Mouse (Mus musculus) thymus, postnatal 10 days (tissue): Measurements from ENCODE around the gene Csnk2b.
A peak's percentile ranks its signal among the peaks of the same experiment; 100 is the strongest.

ENCODE experiments used
- DNase-seq, 2 experiments: peaks; one replicate each; pipeline ENCODE4 v3.0.0; 2021; ENCODE audit warnings: low spot score in 2 of 2

The Csnk2b gene

GRCm38 (mm10) chr17:35121871-35122303 is at the start of gene Csnk2b:
Csnk2b (minus strand) TSS chr17:35122053.
- DNase-seq = peak; percentile 39 to 43

- peak in 1 of 2 experiments; percentile 65 for DNase-seq
Measured at GRCm38 (mm10) chr17:35168541-35169207, 46.8 kb upstream of the Csnk2b start.

GRCm38 (mm10) chr17:35167794-35168193 is 45.9 kb upstream of the Csnk2b start:
- DNase-seq = no peak

DNA sequence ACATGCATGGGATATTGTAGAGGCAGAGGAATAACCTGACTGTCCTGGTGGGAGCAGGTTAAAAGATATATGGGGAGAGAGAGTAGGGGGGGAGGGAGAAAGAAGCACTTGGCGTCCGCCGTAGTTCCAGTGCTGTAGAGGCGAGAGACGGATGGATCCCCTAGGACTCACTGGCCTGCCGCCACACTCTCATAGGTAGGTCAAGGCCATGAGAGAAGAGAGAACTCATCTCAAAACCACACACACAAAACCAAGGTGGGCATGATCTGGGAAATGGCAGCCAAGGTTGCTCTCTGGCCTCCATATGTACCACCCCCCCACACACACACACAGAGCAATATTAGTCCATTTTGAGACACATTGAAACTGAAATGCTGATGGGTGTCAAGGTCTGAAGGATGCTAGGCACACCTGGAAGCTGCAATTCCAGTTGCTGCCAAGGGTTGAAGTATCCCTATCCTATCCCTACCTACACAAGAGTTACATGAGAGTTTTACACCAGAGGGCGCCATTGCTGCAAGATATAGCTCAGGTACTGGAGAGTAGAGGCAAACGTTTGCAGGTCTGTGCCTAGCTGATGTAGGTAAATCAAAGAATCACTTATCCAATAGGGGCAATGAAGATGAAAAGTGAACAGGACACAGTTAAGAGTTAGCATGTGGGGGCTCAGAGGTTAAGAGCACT is 44.6 kb upstream of the Csnk2b start:
- peak; percentile 65 to 79 for DNase-seq

DNA sequence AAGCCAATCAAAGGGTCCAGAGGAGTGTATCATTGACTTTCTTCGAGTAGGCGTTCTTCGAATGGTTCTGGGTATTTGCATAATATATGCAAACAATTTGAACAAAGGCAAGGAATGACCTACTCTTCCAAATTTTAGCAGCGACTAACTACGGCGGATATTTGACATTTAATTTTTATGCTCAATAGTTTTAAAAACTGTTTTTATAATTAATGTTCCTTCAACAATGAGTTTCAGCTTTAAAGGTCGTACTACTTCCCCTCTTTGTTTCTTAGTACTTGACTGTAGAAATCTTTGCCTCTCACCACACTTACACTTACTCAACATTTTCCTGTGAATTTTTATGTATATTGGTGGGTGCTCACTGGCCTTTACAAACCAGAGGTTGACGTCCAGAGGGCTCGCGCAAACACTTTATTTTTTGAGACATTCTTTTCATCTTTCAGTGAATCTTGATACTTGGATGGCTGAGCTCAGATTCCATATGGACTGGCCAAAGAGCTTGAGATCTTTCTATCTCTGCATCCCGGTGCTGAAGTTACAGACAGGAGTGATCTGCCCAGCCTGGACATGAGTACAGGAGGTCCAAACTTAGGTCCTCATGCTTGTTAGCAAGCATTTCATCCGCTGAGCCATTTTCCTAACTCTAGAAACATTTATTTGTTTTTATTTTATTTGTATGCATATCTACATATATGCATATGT is 43.8 kb upstream of the Csnk2b start:
- DNase-seq = no peak

DNA sequence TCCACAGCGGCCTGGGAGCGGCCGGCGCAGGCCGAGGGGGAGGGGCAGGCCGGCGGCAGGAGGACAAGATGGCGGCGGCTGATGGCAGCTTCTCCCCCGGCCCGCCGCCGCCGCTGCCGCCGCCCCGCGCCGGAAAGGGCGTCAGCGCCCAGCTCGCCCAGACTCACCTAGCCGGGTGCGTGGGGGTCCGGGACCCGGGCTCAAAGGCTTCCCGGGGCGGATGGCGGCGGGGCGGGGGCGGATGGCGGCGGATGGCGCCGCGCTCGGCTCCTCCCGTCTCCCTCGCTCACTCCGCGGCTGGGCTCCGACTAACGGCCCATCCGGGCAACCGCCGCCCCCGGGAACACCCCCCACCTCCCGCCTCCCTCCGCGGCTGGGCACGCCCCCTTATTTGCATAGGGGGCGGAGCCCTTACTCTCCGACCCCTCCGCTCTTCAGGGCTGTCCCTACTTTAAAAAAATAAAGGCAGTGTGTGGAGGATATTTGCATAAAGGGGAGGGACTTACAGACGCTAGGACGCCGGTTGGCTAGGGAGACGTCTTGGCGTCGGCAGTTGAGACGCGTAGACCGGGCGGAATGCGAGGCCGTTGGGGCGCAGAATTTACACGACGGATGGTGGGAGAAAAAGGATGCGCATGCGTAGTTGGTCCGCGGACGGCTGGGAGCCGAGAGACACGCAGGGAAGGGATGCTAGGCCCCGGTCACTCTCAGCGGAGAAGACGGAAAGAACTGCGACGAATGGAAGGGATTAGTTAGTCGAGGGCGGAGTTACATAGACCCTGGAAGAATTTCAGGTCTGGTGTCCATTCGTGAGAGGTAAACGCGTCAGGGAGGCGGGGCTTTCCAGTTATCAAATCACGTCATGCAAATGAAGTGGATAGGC is 43.0 kb upstream of the Csnk2b start, which contains the start of gene Prrc2a:
Prrc2a (minus strand) TSS at position 330 of the 883 bp plus-strand sequence.
- peak; percentile 96 to 97 for DNase-seq

DNA sequence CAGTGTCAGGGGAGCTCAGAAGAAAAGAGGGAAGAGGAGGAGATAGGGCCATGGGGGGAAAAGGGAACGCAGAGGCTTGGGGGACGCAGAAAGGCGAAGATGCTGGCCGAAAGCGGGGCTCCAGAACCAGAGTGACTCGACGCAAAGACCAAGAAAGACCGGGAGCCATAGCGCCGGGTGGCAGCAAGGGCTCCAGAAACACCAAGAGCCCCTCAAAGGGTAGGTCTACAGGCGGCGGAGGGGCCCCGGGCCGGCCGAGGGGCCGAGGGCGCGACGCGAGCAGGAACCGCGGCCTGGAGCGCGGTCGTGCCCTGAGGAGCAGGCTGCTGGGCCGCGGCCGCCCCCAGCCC is 42.3 kb upstream of the Csnk2b start:
- no peak for DNase-seq

DNA sequence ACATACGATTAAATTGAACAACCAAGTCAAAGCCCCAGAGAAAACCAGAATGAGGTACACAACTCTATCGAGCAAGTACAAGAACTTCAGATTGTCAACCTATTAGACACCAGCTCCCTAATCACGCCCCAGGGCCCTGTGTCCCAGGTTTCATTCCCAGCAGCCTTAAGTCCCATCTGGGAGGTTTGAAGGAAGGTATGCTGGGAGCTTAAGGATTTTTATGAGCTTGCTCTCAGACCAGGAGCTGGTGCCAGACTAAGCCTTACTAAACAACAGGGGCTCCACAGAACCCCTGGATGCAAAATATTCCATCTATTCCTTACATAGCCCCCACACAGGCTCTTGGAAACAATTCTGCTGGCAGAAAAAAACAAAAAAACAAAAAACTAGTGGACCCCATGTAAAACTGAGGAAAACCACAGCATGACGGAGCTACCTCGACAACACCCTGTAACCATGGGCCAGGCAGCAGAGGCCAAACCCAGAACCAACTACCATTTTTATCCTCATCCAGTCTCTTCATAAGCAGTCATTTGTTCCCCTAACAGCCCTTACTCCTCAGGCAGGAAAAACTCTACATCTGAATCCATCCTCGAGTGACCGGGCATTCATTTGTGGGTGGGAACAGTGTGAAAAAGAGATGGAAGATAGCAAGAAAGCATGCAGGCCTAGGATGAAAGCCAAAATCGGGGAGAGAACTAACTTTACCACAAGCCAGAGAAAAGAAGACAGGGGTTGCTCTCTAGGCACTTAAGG is 41.7 kb upstream of the Csnk2b start:
- DNase-seq = no peak

DNA sequence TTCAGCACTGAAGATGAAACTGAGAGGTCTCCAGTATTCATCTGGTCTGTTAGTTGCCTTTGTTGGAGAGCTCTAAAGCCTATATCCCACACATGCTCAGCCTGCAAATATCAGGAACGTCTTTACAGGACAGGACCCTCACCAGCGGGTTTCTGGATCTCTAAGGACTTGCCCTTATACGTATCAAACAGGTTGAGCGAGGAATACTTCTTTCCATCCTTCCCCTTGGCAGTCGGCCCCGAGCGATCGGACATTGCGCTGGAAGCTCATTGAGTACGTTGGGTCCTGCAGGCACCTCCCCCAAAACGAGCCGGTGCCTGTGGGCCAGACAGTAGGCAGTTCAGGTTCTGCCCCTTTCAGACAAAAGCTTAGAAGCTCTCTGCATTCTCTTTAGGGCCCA is 40.9 kb upstream of the Csnk2b start:
- DNase-seq = no peak

- DNase-seq = no peak
Measured at GRCm38 (mm10) chr17:35162121-35162520, 40.3 kb upstream of the Csnk2b start.

GRCm38 (mm10) chr17:35161421-35161820 is 39.6 kb upstream of the Csnk2b start:
- no peak for DNase-seq

DNA sequence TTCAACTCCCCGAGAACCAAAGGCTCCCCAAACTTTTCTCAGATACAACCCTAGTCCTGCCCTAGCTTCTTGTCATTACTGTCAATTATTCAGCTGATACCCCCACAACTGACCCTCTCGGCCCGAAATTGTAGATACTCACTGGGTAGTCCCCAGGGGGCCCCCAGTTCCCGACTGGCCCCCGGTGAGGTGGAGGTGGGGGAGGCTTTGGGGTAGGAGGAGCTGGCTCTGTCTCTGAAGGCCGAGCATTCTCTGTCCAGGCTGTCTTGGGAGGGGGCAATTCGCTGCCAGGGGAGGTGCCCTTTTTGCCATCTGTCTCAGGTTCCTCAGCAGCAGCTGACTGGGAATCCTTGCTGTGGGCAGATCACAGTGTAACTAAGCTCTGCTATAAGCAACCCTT is 37.8 kb upstream of the Csnk2b start:
- no peak for DNase-seq

DNA sequence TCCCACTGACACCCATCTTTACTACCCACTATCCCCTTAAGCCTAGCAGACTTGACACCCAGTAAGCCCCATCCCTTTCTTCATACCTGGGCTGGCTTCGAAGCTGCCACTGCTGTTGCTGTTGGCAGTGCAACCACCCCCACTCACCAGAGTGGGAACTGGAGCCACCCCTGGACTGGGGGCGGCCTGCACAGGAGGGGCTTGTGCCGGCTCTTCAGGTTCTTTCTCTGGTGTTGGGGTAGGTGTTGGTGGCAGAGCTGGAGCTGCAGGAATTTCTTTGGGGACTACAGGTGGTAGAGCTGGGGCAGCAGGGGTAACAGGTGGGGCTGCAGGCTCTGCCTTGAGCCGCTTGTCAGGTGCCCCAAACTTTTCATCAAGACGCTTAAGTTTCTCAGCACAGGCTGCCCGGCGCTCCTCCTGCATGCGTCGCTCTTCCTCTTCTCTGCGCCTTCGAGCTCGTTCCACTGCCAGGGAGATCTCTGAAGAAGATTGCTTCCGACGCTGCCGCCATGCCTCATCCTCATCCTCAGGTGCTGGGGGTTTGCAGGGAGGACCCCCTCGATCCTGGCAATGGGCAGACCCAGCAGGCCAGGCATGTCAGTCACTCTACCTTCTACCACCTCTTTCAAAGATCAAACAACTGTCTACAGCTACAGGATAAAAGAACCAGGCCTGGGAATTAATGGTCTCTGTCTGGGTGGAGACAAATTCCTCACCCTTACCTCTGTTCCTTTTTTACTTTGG is 37.2 kb upstream of the Csnk2b start:
- DNase-seq = no peak

DNA sequence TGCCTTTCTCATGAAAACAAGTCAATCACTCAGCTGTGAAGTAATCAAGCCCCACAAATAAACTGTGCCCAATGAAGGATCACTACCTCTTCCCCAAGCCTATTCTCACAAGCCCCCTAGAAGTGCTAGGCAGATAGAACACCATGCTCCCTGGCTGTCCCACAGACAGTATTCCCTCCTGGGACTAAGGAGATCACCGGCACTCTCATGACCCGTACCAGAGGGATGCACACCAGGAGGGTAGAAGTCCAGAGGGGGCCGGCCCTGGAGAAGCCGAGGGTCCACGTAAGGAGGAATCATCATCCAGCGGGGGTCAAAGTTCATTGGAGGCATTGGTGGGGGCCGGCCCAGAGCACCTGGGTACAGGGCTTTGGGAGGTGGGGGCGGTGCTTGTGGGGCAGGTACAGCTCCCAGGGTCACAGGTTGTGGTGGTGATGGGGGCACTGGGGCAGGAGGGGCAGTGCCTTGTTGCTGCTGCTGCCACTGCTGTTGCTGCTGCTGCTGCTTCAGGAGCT is 35.9 kb upstream of the Csnk2b start:
- no peak for DNase-seq

- DNase-seq = no peak
Measured at GRCm38 (mm10) chr17:35157254-35157653, 35.4 kb upstream of the Csnk2b start.

GRCm38 (mm10) chr17:35156461-35157200 is 34.8 kb upstream of the Csnk2b start:
- no peak for DNase-seq

GRCm38 (mm10) chr17:35155451-35155850 is 33.6 kb upstream of the Csnk2b start:
- no peak for DNase-seq

DNA sequence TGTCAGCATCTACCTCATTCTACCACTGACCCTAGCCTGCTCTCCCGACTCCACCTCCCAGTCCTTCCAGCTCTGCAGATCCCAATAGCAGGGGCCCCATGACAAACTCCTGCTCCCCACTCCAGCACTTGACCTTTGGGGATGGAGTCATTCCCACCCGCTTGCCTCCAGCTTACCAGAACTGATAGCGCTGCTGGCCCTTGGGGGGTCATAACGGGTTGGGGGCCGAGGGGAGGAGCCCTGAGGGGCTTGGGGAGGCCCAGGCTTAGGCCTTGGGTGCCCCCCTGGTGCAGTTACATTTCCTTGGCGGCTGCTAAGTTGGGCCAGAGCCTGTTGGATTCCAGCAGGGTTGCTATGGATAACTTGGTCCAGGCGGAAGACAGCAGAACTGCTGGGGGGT is 32.8 kb upstream of the Csnk2b start:
- DNase-seq = no peak

GRCm38 (mm10) chr17:35153931-35154330 is 32.1 kb upstream of the Csnk2b start:
- DNase-seq = no peak
